ENCODE assay signal across 14 mouse cellular contexts in genomic region chr10:75429004-75429380, GRCm38 (mm10). TPM values are rescaled to one million over a fixed set of nuclear protein-coding genes. Genes with fewer than 3 reads are reported as not detected.
DNase-seq lines count a peak whose midpoint lies in the region; ATAC-seq and TF ChIP-seq lines count a peak whose summit lies in the region.
"Had no signal": no experiment of that assay in that cellular context is flagged by ENCODE, and none has a peak within 500 bp of the region (broad histone marks: within the 10 kb centered on the region; RNA-seq: fewer than 3 reads in every experiment).

No protein-coding gene starts in this region.

- no peak for TF ChIP-seq EP300 in CH12.LX (IDR thresholded peaks at IDR 0.05; ENCODE audit: low read length)

- H3K9ac ChIP-seq in CH12.LX (ENCODE audit: insufficient read depth, low read depth), result peak overlapping the region; percentile 45; the same call in 1 of the 2 replicates
- H3K9ac ChIP-seq in intestine, embryonic 15.5 days, result no peak overlapping the region
- no peak overlapping the region for H3K9ac ChIP-seq in kidney, postnatal 0 days (ENCODE audit: low read depth, low read length)
- no peak overlapping the region for H3K9ac ChIP-seq in liver, embryonic 16.5 days (ENCODE audit: low read depth, low read length)
- H3K9ac ChIP-seq: neural tube, embryonic 13.5 days had no signal

- H3K79me2 ChIP-seq in CH12.LX (replicated peaks; ENCODE audit: control insufficient read depth, extremely low read depth, insufficient read depth, poor library complexity, severe bottlenecking), result no peaks in the 10 kb centered on the region

- no peak for TF ChIP-seq RAD21 in CH12.LX (IDR thresholded peaks at IDR 0.05; ENCODE audit: low read depth, low read length)

- peak; percentile 100 for ATAC-seq in intestine, embryonic 15.5 days
- peak; percentile 96 for ATAC-seq in kidney, postnatal 0 days (replicated peaks; ENCODE audit: low FRiP score, low read depth)
- peak; percentile 99 for ATAC-seq in liver, embryonic 16.5 days (ENCODE audit: low read depth)
- ATAC-seq: CD4-positive, CD25-positive, alpha-beta regulatory T cell, adult 4 months had no signal

- no peak for TF ChIP-seq CTCF in CH12.LX (conservative IDR thresholded peaks at IDR 0.05 in 1 of 2, IDR thresholded peaks at IDR 0.05 in 1 of 2; ENCODE audit: low read depth in 2 of 2, low read length in 2 of 2)
- TF ChIP-seq CTCF in kidney, postnatal 0 days (IDR thresholded peaks at IDR 0.05; ENCODE audit: low read depth), result no peak

- peak overlapping the region; percentile 95 for H3K27ac ChIP-seq in CH12.LX (ENCODE audit: insufficient read depth, low read depth)
- peak overlapping the region; percentile 72 for H3K27ac ChIP-seq in intestine, embryonic 15.5 days
- no peak overlapping the region; the same call in 1 of the 2 replicates for H3K27ac ChIP-seq in kidney, postnatal 0 days
- peak overlapping the region; percentile 81 for H3K27ac ChIP-seq in liver, embryonic 16.5 days (ENCODE audit: low read length)
- H3K27ac ChIP-seq in hindbrain, embryonic 10.5 days, result no peak overlapping the region
- H3K27ac ChIP-seq: gastrocnemius, adult 2 months; layer of hippocampus, adult 2 months; neural tube, embryonic 13.5 days had no signal

- in situ Hi-C loops in CH12.LX (cut with MboI; ENCODE audit: low pct_ligation_motif_present, low pct_unique_long_range_greater_than_20kb, low sequenced_read_pairs), result no loop called here

- 53% methylated on average over 6 of the region's 6 CpGs for WGBS in intestine, embryonic 15.5 days
- 68% methylated on average over 6 of the region's 6 CpGs for WGBS in kidney, postnatal 0 days
- WGBS in liver, embryonic 16.5 days (ENCODE audit: insufficient replicate concordance), result 47% methylated on average over 6 of the region's 6 CpGs
- 85% methylated on average over 6 of the region's 6 CpGs for WGBS in hindbrain, embryonic 10.5 days

- no peak for DNase-seq in CH12.LX (ENCODE audit: extremely low read depth)
- DNase-seq in kidney, postnatal 0 days (ENCODE audit: low spot score), result no peak
- no peak for DNase-seq in hindbrain, embryonic 10.5 days (ENCODE audit: low spot score)
- no peak for DNase-seq in thymus, postnatal 25 days
- no peak for DNase-seq in gastrocnemius, adult 18-20 months (ENCODE audit: low spot score)
- DNase-seq: cerebellum, postnatal 10 days; gastrocnemius, adult 2 months had no signal

- H3K27me3 ChIP-seq in CH12.LX (replicated peaks), result no peaks in the 10 kb centered on the region
- H3K27me3 ChIP-seq in intestine, embryonic 15.5 days (replicated peaks), result no peaks in the 10 kb centered on the region
- no peaks in the 10 kb centered on the region for H3K27me3 ChIP-seq in kidney, postnatal 0 days (ENCODE audit: insufficient read depth, low read length)
- no peaks in the 10 kb centered on the region for H3K27me3 ChIP-seq in liver, embryonic 16.5 days (ENCODE audit: control insufficient read depth, insufficient read depth, low read depth, low read length)
- no peaks in the 10 kb centered on the region for H3K27me3 ChIP-seq in hindbrain, embryonic 10.5 days (ENCODE audit: insufficient read depth, poor library complexity, severe bottlenecking)
- H3K27me3 ChIP-seq: neural tube, embryonic 13.5 days had no signal

- dilution Hi-C loops in CH12.LX (cut with MboI; ENCODE audit: extremely low pct_ligation_motif_present, extremely low pct_unique_long_range_greater_than_20kb, low sequenced_read_pairs), result no loop called here

- H3K36me3 ChIP-seq in CH12.LX (replicated peaks in 1 of 2; ENCODE audit: control insufficient read depth in 1 of 2, insufficient read depth in 1 of 2, low read length in 1 of 2), result peaks cover 0 to 1% of the 10 kb centered on the region in 2 experiments
- H3K36me3 ChIP-seq in intestine, embryonic 15.5 days, result no peaks in the 10 kb centered on the region
- no peaks in the 10 kb centered on the region for H3K36me3 ChIP-seq in kidney, postnatal 0 days (ENCODE audit: insufficient read depth, low read length)
- no peaks in the 10 kb centered on the region for H3K36me3 ChIP-seq in liver, embryonic 16.5 days (ENCODE audit: control insufficient read depth, insufficient read depth)
- H3K36me3 ChIP-seq in hindbrain, embryonic 10.5 days, result no peaks in the 10 kb centered on the region
- H3K36me3 ChIP-seq: neural tube, embryonic 13.5 days had no signal

- H3K4me3 ChIP-seq in CH12.LX (replicated peaks in 1 of 3; ENCODE audit: low read depth in 2 of 3, low read length in 2 of 3, poor library complexity in 1 of 3), result peak overlapping the region in 2 of 3 experiments; percentile 10 to 33
- H3K4me3 ChIP-seq in intestine, embryonic 15.5 days (replicated peaks), result 0 out of 2 replicates have a peak overlapping the region, but pooled peaks have one; percentile 9
- no peak overlapping the region for H3K4me3 ChIP-seq in kidney, postnatal 0 days (replicated peaks; ENCODE audit: low read depth, low read length)
- no peak overlapping the region for H3K4me3 ChIP-seq in liver, embryonic 16.5 days (ENCODE audit: low read depth, low read length)
- H3K4me3 ChIP-seq in hindbrain, embryonic 10.5 days, result no peak overlapping the region
- H3K4me3 ChIP-seq: gastrocnemius, adult 2 months; layer of hippocampus, adult 2 months; neural tube, embryonic 13.5 days had no signal

- H3K4me2 ChIP-seq in CH12.LX (ENCODE audit: insufficient read depth, low read depth, poor library complexity, severe bottlenecking), result peak overlapping the region; percentile 35
- H3K4me2 ChIP-seq in intestine, embryonic 15.5 days (replicated peaks), result peak overlapping the region; percentile 51
- no peak overlapping the region for H3K4me2 ChIP-seq in kidney, postnatal 0 days (ENCODE audit: low read length)
- peak overlapping the region; percentile 11; the same call in 1 of the 2 replicates for H3K4me2 ChIP-seq in liver, embryonic 16.5 days (ENCODE audit: low read depth, low read length)
- H3K4me2 ChIP-seq: heart, embryonic 11.5 days; neural tube, embryonic 13.5 days had no signal

- TF ChIP-seq POLR2A in CH12.LX (IDR thresholded peaks at IDR 0.05; ENCODE audit: low read depth, low read length), result no peak

- H3K9me3 ChIP-seq in CH12.LX (replicated peaks; ENCODE audit: low read length), result peaks cover 8% of the 10 kb centered on the region
- H3K9me3 ChIP-seq in intestine, embryonic 15.5 days, result no peaks in the 10 kb centered on the region
- H3K9me3 ChIP-seq in kidney, postnatal 0 days (replicated peaks; ENCODE audit: low read length), result no peaks in the 10 kb centered on the region
- no peaks in the 10 kb centered on the region for H3K9me3 ChIP-seq in liver, embryonic 16.5 days (replicated peaks; ENCODE audit: control insufficient read depth, low read length)
- 0 out of 2 replicates have a peak, but pooled peaks cover 7% of the 10 kb centered on the region for H3K9me3 ChIP-seq in hindbrain, embryonic 10.5 days

- H3K4me1 ChIP-seq in CH12.LX (ENCODE audit: control insufficient read depth in 1 of 2, insufficient read depth in 2 of 2), result peaks cover 11 to 72% of the 10 kb centered on the region in 2 experiments; a peak in 3 of 4 replicates
- no peaks in the 10 kb centered on the region for H3K4me1 ChIP-seq in intestine, embryonic 15.5 days (replicated peaks)
- H3K4me1 ChIP-seq in kidney, postnatal 0 days (replicated peaks; ENCODE audit: insufficient read depth, low read length), result no peaks in the 10 kb centered on the region
- peaks cover 2% of the 10 kb centered on the region; the same call in 1 of the 2 replicates for H3K4me1 ChIP-seq in liver, embryonic 16.5 days (ENCODE audit: control insufficient read depth, low read depth, low read length)
- H3K4me1 ChIP-seq in hindbrain, embryonic 10.5 days (replicated peaks), result 0 out of 2 replicates have a peak, but pooled peaks cover 5% of the 10 kb centered on the region
- H3K4me1 ChIP-seq: neural tube, embryonic 13.5 days had no signal

TF ChIP-seq in CH12.LX, 34 proteins besides CTCF, POLR2A, EP300 and RAD21:
- TF ChIP-seq CHD2 (IDR thresholded peaks at IDR 0.05; ENCODE audit: low read length), result no peak
- no peak for TF ChIP-seq SIN3A (IDR thresholded peaks at IDR 0.05; ENCODE audit: low read length)
- TF ChIP-seq RCOR1 (conservative IDR thresholded peaks at IDR 0.05; ENCODE audit: low read depth, low read length), result no peak; the same call in 1 of the 2 replicates
- no peak for TF ChIP-seq MAZ (IDR thresholded peaks at IDR 0.05; ENCODE audit: low read depth, low read length)
- no peak for TF ChIP-seq POLR2AphosphoS2 (IDR thresholded peaks at IDR 0.05; ENCODE audit: low read depth, low read length)
- TF ChIP-seq ETS1 (conservative IDR thresholded peaks at IDR 0.05; ENCODE audit: low read depth, low read length), result no peak
- no peak for TF ChIP-seq TCF12 (IDR thresholded peaks at IDR 0.05; ENCODE audit: low read depth, low read length)
- TF ChIP-seq ZMIZ1 (IDR thresholded peaks at IDR 0.05; ENCODE audit: low read depth, low read length), result no peak
- no peak for TF ChIP-seq USF1 (IDR thresholded peaks at IDR 0.05; ENCODE audit: low read depth, low read length)
- no peak for TF ChIP-seq MYC (IDR thresholded peaks at IDR 0.05; ENCODE audit: low read depth, low read length)
- TF ChIP-seq NRF1 (IDR thresholded peaks at IDR 0.05; ENCODE audit: low read depth, low read length), result no peak
- TF ChIP-seq JUND (conservative IDR thresholded peaks at IDR 0.05; ENCODE audit: low read depth, low read length), result no peak
- no peak for TF ChIP-seq UBTF (IDR thresholded peaks at IDR 0.05; ENCODE audit: low read depth, low read length)

RNA-seq across cellular contexts. Expression of gene Upb1, which starts 28.1 kb away (rescaled TPM):
- total RNA-seq in CH12.LX (2012; rRNA removed) (2.0 and 2.8 TPM in 2 replicates), CH12.LX (2014; rRNA removed) (1.3 and 1.9 TPM in 2 replicates)
- polyA plus RNA-seq in CH12.LX (2012; ENCODE audit: insufficient read length, low read depth), result 1.6 and 1.7 TPM in 2 replicates
- polyA plus RNA-seq in intestine, embryonic 15.5 days (2015; fragmentation: Nextera tagmentation; extraction: Ambion mirVana), result 0.88 and 1.9 TPM in 2 replicates
- polyA plus RNA-seq in kidney, postnatal 0 days (2015; fragmentation: Nextera tagmentation; extraction: Ambion mirVana), result 11.9 and 13.1 TPM in 2 replicates
- 29.5 and 40.4 TPM in 2 replicates for polyA plus RNA-seq in liver, embryonic 16.5 days (2015; fragmentation: Nextera tagmentation; extraction: Ambion mirVana)
- polyA plus RNA-seq in hindbrain, embryonic 10.5 days (2016; fragmentation: Nextera tagmentation; extraction: Ambion mirVana), result 0.19 TPM in 1 of 2 replicates, not detected in the other
- under 1 TPM in 1 of 2 experiments, not detected in 1; 0.17 TPM for total RNA-seq in gastrocnemius, adult 18-20 months (2021)
- total RNA-seq: gastrocnemius, adult 2 months; midbrain, postnatal 0 days had no signal
- polyA plus RNA-seq: neural tube, embryonic 13.5 days had no signal

Comparison
In these comparisons a context has a peak if more than half of its experiments do, and no peak if none do; other contexts are left out.
1. H3K27ac ChIP-seq: peak in CH12.LX (single experiment), intestine, embryonic 15.5 days (single experiment) and liver, embryonic 16.5 days (single experiment); none in kidney, postnatal 0 days (single experiment) and hindbrain, embryonic 10.5 days (single experiment).
2. H3K4me3 ChIP-seq: peak in CH12.LX (2 of 3) and intestine, embryonic 15.5 days (single experiment); none in kidney, postnatal 0 days (single experiment), liver, embryonic 16.5 days (single experiment) and hindbrain, embryonic 10.5 days (single experiment).
3. Peak in every context shown above with its lines, with median percentiles within 50 percentile points of each other: ATAC-seq.